Comparison of ENCODE assay signal across 13 mouse cellular contexts in the genomic region with DNA sequence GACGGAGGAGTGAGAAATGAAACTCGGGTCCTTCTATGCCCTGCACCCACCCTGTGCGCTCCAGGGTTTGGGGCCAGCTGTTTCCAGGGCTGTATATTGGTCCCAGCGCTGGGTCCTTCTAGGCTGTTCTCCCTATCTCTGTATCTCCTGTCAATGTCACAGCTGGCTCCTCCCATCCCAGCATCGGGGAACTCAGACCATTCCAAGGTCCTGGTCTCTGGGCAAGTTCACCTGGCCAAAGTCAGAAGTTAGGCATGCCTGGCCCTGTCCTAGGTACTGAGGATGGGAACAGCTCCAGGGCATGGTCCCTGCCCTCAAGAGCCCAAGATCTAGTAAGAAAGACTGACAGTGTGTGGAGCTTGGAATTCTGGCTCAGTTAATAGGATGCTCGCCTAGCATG. TPM values are rescaled to one million over a fixed set of nuclear protein-coding genes. Genes with fewer than 3 reads are reported as not detected.
DNase-seq lines count a peak whose midpoint lies in the region; ATAC-seq and TF ChIP-seq lines count a peak whose summit lies in the region.
"Had no signal": no experiment of that assay in that cellular context is flagged by ENCODE, and none has a peak within 500 bp of the region (broad histone marks: within the 10 kb centered on the region; RNA-seq: fewer than 3 reads in every experiment).

No protein-coding gene starts in this region.

- TF ChIP-seq POLR2A in kidney, adult 2 months (IDR thresholded peaks at IDR 0.05; ENCODE audit: low read depth, low read length) = no peak

- H3K4me3 ChIP-seq in kidney, adult 2 months (ENCODE audit: insufficient read depth, low read depth, low read length) = no peak overlapping the region
- no peak overlapping the region for H3K4me3 ChIP-seq in lung, embryonic 15.5 days
- no peak overlapping the region for H3K4me3 ChIP-seq in midbrain, embryonic 15.5 days
- H3K4me3 ChIP-seq: embryonic facial prominence, embryonic 15.5 days; heart, embryonic 12.5 days; left cerebral cortex, adult 2 months had no signal

- no peaks in the 10 kb centered on the region for H3K4me1 ChIP-seq in kidney, adult 2 months (ENCODE audit: control insufficient read depth, insufficient read depth, low read length)
- H3K4me1 ChIP-seq in lung, embryonic 15.5 days = peaks cover 28% of the 10 kb centered on the region
- H3K4me1 ChIP-seq in midbrain, embryonic 15.5 days = peaks cover 15% of the 10 kb centered on the region

- peak; percentile 69 for DNase-seq in cerebellum, adult 9-10 months
- DNase-seq in cerebellum, postnatal 10 days = no peak
- no peak for DNase-seq in kidney, adult 2 months
- DNase-seq in kidney, postnatal 10 days = no peak
- DNase-seq in lung, postnatal 14 days = no peak
- peak; percentile 23 for DNase-seq in R1 (ENCODE audit: low read depth, low spot score)
- DNase-seq: liver, postnatal 0 days had no signal

- H3K4me2 ChIP-seq in lung, embryonic 15.5 days = no peak overlapping the region
- no peak overlapping the region for H3K4me2 ChIP-seq in midbrain, embryonic 15.5 days
- H3K4me2 ChIP-seq: embryonic facial prominence, embryonic 15.5 days; heart, embryonic 12.5 days; midbrain, embryonic 11.5 days had no signal

- H3K27me3 ChIP-seq in kidney, adult 2 months (replicated peaks; ENCODE audit: control insufficient read depth, insufficient read depth, low read length) = no peaks in the 10 kb centered on the region
- no peaks in the 10 kb centered on the region for H3K27me3 ChIP-seq in lung, embryonic 15.5 days
- H3K27me3 ChIP-seq in midbrain, embryonic 15.5 days (replicated peaks) = no peaks in the 10 kb centered on the region
- H3K27me3 ChIP-seq: embryonic facial prominence, embryonic 15.5 days; heart, embryonic 12.5 days had no signal

- 81% methylated on average over 6 of the region's 6 CpGs for WGBS in kidney, adult 2 months
- 70% methylated on average over 6 of the region's 6 CpGs for WGBS in lung, embryonic 15.5 days
- 85% methylated on average over 6 of the region's 6 CpGs for WGBS in midbrain, embryonic 15.5 days

- 0 out of 2 replicates have a peak, but pooled peaks have one; percentile 32 for ATAC-seq in lung, embryonic 15.5 days (ENCODE audit: borderline replicate concordance, extremely low read depth, low FRiP score, low TSS enrichment)
- ATAC-seq in midbrain, embryonic 15.5 days (replicated peaks) = no peak
- ATAC-seq: liver, postnatal 0 days had no signal

- no peaks in the 10 kb centered on the region for H3K9me3 ChIP-seq in lung, embryonic 15.5 days
- H3K9me3 ChIP-seq in midbrain, embryonic 15.5 days = no peaks in the 10 kb centered on the region
- H3K9me3 ChIP-seq: embryonic facial prominence, embryonic 15.5 days; heart, embryonic 12.5 days had no signal

- no peaks in the 10 kb centered on the region for H3K36me3 ChIP-seq in kidney, adult 2 months (ENCODE audit: control insufficient read depth, insufficient read depth, low read length)
- H3K36me3 ChIP-seq in lung, embryonic 15.5 days = no peaks in the 10 kb centered on the region; the same call in 1 of the 2 replicates
- no peaks in the 10 kb centered on the region for H3K36me3 ChIP-seq in midbrain, embryonic 15.5 days (replicated peaks)

- peak overlapping the region; percentile 19; the same call in 1 of the 2 replicates for H3K27ac ChIP-seq in kidney, adult 2 months (ENCODE audit: insufficient read depth, low read depth, low read length)
- H3K27ac ChIP-seq in lung, embryonic 15.5 days = peak overlapping the region; percentile 67; the same call in 1 of the 2 replicates
- no peak overlapping the region for H3K27ac ChIP-seq in midbrain, embryonic 15.5 days
- H3K27ac ChIP-seq: embryonic facial prominence, embryonic 15.5 days; left cerebral cortex, adult 2 months had no signal

- no peak overlapping the region for H3K9ac ChIP-seq in lung, embryonic 15.5 days
- no peak overlapping the region for H3K9ac ChIP-seq in midbrain, embryonic 15.5 days
- H3K9ac ChIP-seq: embryonic facial prominence, embryonic 15.5 days; heart, embryonic 12.5 days; liver, postnatal 0 days had no signal

- TF ChIP-seq CTCF in kidney, adult 2 months (conservative IDR thresholded peaks at IDR 0.05; ENCODE audit: insufficient read depth, insufficient read length, low read depth, low read length) = no peak

RNA-seq across cellular contexts. Expression of a gene that starts 8.4 kb away (rescaled TPM):
- 3.3 and 3.7 TPM in 2 replicates for polyA plus RNA-seq in kidney, adult 2 months (2012; rRNA removed)
- polyA plus RNA-seq in lung, embryonic 15.5 days (2015; fragmentation: Nextera tagmentation; extraction: Ambion mirVana) = 5.0 and 5.7 TPM in 2 replicates
- polyA plus RNA-seq in midbrain, embryonic 15.5 days (2015; fragmentation: Nextera tagmentation; extraction: Ambion mirVana) = 21.3 and 21.5 TPM in 2 replicates

Comparison
In these comparisons a context has a peak if more than half of its experiments do, and no peak if none do; other contexts are left out.
1. DNase-seq: peak in cerebellum, adult 9-10 months (single experiment) and R1 (single experiment); none in cerebellum, postnatal 10 days (0 of 2), kidney, adult 2 months (single experiment), kidney, postnatal 10 days (single experiment) and lung, postnatal 14 days (single experiment).